Mouse (Mus musculus) thymus, adult 2 months (tissue): ENCODE results near the gene Snai3.

Source experiments
- CTCF ChIP-seq: fragments of 200-500 bp; IDR thresholded peaks from 2 replicates; pipeline ENCODE4 v1.5.1; 2012; ENCODE audit warnings: mild to moderate bottlenecking, control low read depth, low read length, moderate library complexity, borderline replicate concordance; ENCODE audit not compliant: control insufficient read depth, poor library complexity, insufficient read depth; ENCODE audit errors: extremely low read depth
- POLR2A ChIP-seq: fragments of 200-500 bp; IDR thresholded peaks from 2 replicates; pipeline ENCODE4 v1.6.1; 2012; ENCODE audit warnings: mild to moderate bottlenecking, low read length, control low read depth, moderate library complexity; ENCODE audit not compliant: control insufficient read depth, poor library complexity, insufficient read depth; ENCODE audit errors: extremely low read depth

- TF ChIP-seq CTCF = no peak
- TF ChIP-seq POLR2A = peak; percentile 60
Observed at GRCm38 (mm10) chr8:122473911-122474421, 13.4 kb upstream of the Snai3 start.
